Mouse (Mus musculus) forebrain, embryonic 12.5 days (tissue): ENCODE results near the gene Fgfr2. TPM values are rescaled to one million over a fixed set of nuclear protein-coding genes. Genes with fewer than 3 reads are reported as not detected.
A peak's percentile ranks its signal among the peaks of the same experiment; 100 is the strongest.

Experiments used
- ATAC-seq: fragments of 200-750 bp; cut with Nextera tagmentation; 2 replicates; pipeline ENCODE4 v1.8.0; 2017; ENCODE audit warnings: moderate TSS enrichment; ENCODE audit not compliant: low FRiP score
- H3K27ac ChIP-seq: fragments of 300-500 bp; sonication (generic); 2 replicates; pipeline ENCODE4 v1.5.1; 2016; ENCODE audit warnings: mild to moderate bottlenecking
- H3K27me3 ChIP-seq: fragments of 300-500 bp; sonication (generic); 2 replicates; pipeline ENCODE4 v1.6.1; 2016; ENCODE audit warnings: mild to moderate bottlenecking
- H3K36me3 ChIP-seq: fragments of 300-500 bp; sonication (generic); replicated peaks from 2 replicates; pipeline ENCODE4 v1.6.1; 2016; ENCODE audit warnings: mild to moderate bottlenecking
- H3K4me1 ChIP-seq: fragments of 300-500 bp; sonication (generic); 2 replicates; pipeline ENCODE4 v1.6.1; 2016
- H3K4me2 ChIP-seq: fragments of 300-500 bp; sonication (generic); 2 replicates; pipeline ENCODE4 v1.6.1; 2016; ENCODE audit warnings: mild to moderate bottlenecking, moderate library complexity
- H3K4me3 ChIP-seq: fragments of 300-500 bp; sonication (generic); replicated peaks from 2 replicates; pipeline ENCODE4 v1.5.1; 2016; ENCODE audit warnings: mild to moderate bottlenecking
- H3K9ac ChIP-seq: fragments of 300-500 bp; sonication (generic); 2 replicates; pipeline ENCODE4 v1.6.1; 2016; ENCODE audit warnings: mild to moderate bottlenecking
- H3K9me3 ChIP-seq: fragments of 300-500 bp; sonication (generic); 2 replicates; pipeline ENCODE4 v1.6.1; 2016
- WGBS: fragments of 180-500 bp; shearing (Covaris S2); methylation state at CpG from one replicate; pipeline ENCODE4 v1.1.7; 2016; 5-methylcytosine and 5-hydroxymethylcytosine counted together
- polyA plus RNA-seq: library from polyadenylated mRNA; unstranded; fragments of >200 nt; fragmentation: Nextera tagmentation; extraction: Ambion mirVana; gene quantifications from 2 replicates; pipeline ENCODE4 v1.2.1, GENCODE M21; 2016

Fgfr2 gene
- polyA plus RNA-seq, 1 experiment from 2014 or later = 89.6 TPM

DNA sequence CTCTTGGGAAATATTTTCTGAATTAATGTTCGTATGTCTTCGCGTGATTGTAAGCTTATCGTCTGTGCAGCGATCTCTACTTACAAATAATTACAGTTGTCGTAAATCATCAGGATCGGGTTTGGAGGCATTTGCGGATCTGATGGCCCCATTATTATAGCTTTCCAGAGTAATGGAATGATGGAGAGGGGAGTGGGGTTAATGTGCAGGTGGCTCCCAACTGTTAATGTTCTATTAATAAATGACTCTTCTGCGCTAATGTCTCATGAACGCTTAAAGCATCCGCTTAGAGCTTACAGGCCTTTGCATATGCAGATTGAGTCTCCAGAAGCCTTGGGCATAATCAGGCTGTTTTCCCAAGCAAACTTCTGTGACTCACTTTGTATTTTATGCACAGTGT, 1144.5 kb downstream of the Fgfr2 start:
- no peak for ATAC-seq
- no peaks in the 10 kb centered on the region for H3K27me3 ChIP-seq
- peaks cover 15% of the 10 kb centered on the region for H3K4me1 ChIP-seq
- no peak overlapping the region for H3K27ac ChIP-seq
- H3K4me2 ChIP-seq = no peak overlapping the region
- no peaks in the 10 kb centered on the region for H3K36me3 ChIP-seq
- H3K9ac ChIP-seq = no peak overlapping the region
- H3K9me3 ChIP-seq = no peaks in the 10 kb centered on the region
- no peak overlapping the region for H3K4me3 ChIP-seq
- 66% methylated on average over 11 of the region's 11 CpGs for WGBS

DNA sequence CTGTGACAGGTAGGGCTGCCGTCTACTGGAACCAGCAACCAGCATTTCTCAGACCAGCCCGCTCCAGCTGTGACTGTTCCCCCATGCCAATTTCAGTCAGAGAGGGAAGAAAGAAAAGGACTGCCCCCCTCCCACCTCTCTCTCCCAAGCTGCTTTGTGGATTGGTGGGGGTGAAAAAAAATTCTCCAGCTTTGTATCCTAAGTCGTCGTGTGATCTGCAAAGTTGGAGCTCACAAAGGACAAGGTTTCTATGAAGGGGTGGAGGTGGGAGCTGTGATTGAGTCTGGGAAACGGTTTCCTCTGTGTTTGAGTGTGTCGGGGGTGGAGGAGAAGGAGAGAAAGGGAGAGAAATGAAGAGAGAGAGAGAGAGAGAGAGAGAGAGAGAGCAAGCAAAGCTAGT, 1147.3 kb downstream of the Fgfr2 start:
- Histone ChIP-seq H3K4me3 (no peak overlapping the region), H3K36me3 (no peaks in the 10 kb centered on the region), H3K27ac (no peak overlapping the region), H3K9me3 (no peaks in the 10 kb centered on the region), H3K4me1 (peaks cover 15% of the 10 kb centered on the region), H3K4me2 (no peak overlapping the region), H3K27me3 (0 out of 2 replicates have a peak, but pooled peaks cover 7% of the 10 kb centered on the region), H3K9ac (no peak overlapping the region)
- no peak for ATAC-seq
- WGBS = 55% methylated on average over 6 of the region's 6 CpGs

DNA sequence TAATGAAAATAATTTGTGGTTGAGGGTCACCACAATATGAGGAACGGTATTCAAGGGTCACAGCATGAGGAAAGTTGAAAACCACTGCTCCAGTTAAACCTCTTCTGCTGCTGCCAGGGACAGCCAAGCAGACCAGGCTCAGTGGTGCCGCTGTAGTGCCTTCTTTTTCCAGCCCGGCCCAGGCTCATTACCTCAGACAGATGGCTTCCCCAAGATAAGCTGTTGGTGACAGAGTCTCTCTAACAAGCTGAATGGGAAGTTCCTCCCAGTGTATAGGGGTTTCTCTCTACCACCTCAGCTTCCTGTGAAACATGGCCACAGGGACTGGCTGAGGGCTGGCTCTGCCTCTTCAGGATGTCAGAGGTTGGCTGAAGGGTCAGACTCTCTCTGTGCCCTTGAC, 1152.9 kb downstream of the Fgfr2 start:
- ATAC-seq = no peak
- no peak overlapping the region for H3K4me2 ChIP-seq
- peaks cover 17% of the 10 kb centered on the region for H3K4me1 ChIP-seq
- no peak overlapping the region for H3K4me3 ChIP-seq
- WGBS = 65% methylated on average over 3 of the region's 3 CpGs
- no peaks in the 10 kb centered on the region for H3K36me3 ChIP-seq
- peaks cover 54% of the 10 kb centered on the region for H3K27me3 ChIP-seq
- no peak overlapping the region for H3K27ac ChIP-seq
- H3K9ac ChIP-seq = no peak overlapping the region
- H3K9me3 ChIP-seq = no peaks in the 10 kb centered on the region

DNA sequence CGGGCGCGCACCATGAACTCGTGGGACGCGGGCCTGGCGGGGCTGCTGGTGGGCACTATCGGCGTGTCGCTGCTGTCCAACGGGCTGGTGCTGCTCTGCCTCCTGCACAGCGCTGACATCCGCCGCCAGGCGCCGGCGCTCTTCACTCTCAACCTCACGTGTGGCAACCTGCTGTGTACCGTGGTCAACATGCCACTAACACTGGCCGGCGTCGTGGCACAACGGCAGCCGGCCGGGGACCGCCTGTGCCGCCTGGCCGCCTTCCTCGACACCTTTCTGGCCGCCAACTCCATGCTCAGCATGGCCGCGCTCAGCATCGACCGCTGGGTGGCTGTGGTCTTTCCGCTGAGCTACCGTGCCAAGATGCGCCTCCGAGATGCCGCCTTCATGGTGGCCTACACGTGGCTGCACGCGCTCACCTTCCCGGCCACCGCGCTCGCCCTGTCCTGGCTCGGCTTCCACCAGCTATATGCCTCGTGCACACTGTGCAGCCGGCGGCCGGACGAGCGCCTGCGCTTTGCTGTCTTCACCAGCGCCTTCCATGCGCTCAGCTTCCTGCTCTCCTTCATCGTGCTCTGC, 1156.1 kb downstream of the Fgfr2 start:
- peak overlapping the region; percentile 53; the same call in 1 of the 2 replicates for H3K27ac ChIP-seq
- peaks cover 59% of the 10 kb centered on the region for H3K27me3 ChIP-seq

DNA sequence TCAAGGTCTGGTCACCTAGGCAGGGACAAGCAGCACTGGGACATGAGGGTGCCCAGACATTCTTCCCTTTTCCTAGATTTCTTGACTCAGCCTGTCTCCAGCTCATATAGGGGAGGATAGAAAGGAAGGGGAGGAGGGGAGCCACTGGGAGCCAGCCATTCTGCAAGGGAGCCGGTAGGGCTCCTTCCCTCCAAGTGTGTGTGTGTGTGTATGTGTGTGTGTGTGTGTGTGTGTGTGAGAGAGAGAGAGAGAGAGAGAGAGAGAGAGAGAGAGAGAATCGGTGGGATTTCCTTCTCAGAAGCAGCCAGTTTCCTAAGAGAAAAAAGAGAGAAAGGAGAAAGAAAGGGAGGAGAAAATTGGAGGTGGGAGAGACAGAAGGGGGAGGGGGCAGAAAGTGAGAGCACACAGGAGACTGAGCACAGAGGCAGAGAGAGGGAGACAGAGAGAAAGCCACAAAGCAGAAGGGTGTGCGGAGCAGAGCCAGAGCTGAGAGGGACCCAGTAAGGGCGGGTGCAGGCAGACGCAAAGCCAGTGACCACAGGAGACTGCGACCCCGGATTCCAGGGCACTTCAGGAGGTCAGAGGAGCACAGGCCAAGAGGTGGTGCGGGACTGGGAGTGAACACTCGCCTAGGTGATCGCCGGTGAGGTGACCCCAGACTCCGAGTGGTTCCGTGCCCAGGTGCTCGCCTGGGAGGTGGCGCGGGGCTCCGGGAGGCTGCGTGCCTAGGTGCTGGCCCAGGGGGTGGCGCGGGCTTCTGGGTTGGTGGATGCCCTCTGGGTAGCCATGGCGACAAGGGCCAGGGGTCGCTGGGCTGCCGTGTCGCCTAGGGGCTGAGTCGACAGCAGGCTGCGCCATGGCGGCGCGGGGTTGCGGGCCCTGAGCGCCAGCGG, 1156.9 kb downstream of the Fgfr2 start, which contains the start of gene Gpr26:
Gpr26 (plus strand) TSS at position 438 of the 893 bp plus-strand sequence.
- peaks cover 14% of the 10 kb centered on the region for H3K4me1 ChIP-seq
- peak within 1 kb of the TSS; percentile 48 for H3K9ac ChIP-seq
- no peaks in the 10 kb centered on the region for H3K9me3 ChIP-seq
- H3K36me3 ChIP-seq = no peaks in the 10 kb centered on the region
- peak; percentile 39; the same call in 1 of the 2 replicates for ATAC-seq
- peak within 1 kb of the TSS; percentile 53; the same call in 1 of the 2 replicates for H3K27ac ChIP-seq
- peaks cover 59% of the 10 kb centered on the region for H3K27me3 ChIP-seq
- peak within 1 kb of the TSS; percentile 64 for H3K4me2 ChIP-seq
- under 1% methylated on average over 32 of the region's 32 CpGs for WGBS
- H3K4me3 ChIP-seq = peak within 1 kb of the TSS; percentile 43

More for the DNA sequence above, 1156.1 kb downstream of the Fgfr2 start:
- Histone ChIP-seq H3K36me3 (no peaks in the 10 kb centered on the region), H3K4me1 (peaks cover 14% of the 10 kb centered on the region), H3K4me2 (peak overlapping the region; percentile 64), H3K4me3 (peak overlapping the region; percentile 43), H3K9ac (peak overlapping the region; percentile 48), H3K9me3 (no peaks in the 10 kb centered on the region)
- peak; percentile 67 for ATAC-seq
- WGBS = 5% methylated on average over 52 of the region's 57 CpGs

DNA sequence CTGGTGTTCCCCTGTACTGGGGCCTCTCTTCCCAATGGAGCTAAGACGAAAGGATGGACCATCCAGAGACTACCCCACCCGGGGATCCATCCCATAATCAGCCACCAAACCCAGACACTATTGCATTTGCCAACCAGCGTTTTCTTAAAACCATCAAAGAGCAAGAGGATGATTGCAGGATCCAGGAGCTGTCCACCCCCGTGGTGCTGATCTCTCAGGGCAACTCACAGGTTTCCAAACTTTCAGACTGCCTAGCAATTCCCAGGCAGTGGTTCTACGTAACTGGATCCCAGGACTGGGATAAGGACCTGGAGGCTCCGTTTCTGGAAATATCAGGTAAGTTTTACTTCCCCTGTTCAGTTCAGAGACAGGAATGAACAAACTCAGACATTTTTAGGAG, 1162.6 kb downstream of the Fgfr2 start:
- no peaks in the 10 kb centered on the region for H3K36me3 ChIP-seq
- peaks cover 17% of the 10 kb centered on the region for H3K27me3 ChIP-seq
- no peaks in the 10 kb centered on the region; the same call in 1 of the 2 replicates for H3K4me1 ChIP-seq
- no peaks in the 10 kb centered on the region for H3K9me3 ChIP-seq
- H3K27ac ChIP-seq = no peak overlapping the region
- ATAC-seq = no peak
- H3K4me3 ChIP-seq = no peak overlapping the region
- no peak overlapping the region for H3K4me2 ChIP-seq
- no peak overlapping the region for H3K9ac ChIP-seq
- WGBS = 37% methylated on average over 6 of the region's 6 CpGs

DNA sequence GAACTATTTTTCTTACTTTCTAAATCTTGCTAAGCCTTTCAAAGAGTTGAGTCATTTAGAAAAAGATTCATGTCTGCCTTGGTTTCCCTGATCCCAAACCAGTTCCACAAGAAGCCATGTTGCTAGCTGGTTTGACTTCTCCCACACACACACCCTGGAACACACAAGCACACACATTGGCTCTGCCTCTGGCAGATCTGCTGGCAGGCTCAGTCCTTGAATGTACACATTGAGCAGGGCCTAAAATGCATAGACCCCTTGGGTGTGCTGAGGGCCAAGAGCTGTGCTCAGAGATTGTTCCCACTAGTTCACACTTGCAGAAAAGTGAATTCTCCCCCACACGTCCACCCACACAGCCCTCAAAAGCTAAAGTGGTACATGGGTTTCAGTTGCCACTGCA, 1164.4 kb downstream of the Fgfr2 start:
- Histone ChIP-seq H3K4me2 (no peak overlapping the region), H3K9me3 (no peaks in the 10 kb centered on the region), H3K27me3 (0 out of 2 replicates have a peak, but pooled peaks cover 6% of the 10 kb centered on the region), H3K4me3 (no peak overlapping the region), H3K27ac (no peak overlapping the region), H3K9ac (no peak overlapping the region), H3K4me1 (no peaks in the 10 kb centered on the region; the same call in 1 of the 2 replicates), H3K36me3 (no peaks in the 10 kb centered on the region)
- ATAC-seq = no peak
- 74% methylated on average over 1 of the region's 1 CpGs for WGBS

DNA sequence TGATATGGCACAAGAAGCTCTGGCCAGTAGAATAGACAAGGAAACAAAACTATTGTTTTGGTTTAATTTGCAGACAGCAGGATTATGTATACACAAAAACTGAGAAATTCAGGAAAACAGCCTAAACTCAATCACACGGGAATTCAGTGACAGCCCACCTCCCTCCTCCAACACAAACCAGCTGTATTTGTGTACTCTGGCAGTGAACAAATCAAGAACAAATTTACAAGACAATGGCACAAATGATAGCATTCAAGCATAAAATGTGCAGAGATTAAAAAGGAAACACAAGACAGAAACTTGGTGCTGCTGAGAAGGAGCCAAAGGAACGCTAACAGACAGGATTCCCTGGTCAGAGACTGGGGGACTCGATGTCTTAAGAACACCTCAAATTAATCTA, 1169.7 kb downstream of the Fgfr2 start:
- no peak overlapping the region for H3K27ac ChIP-seq
- H3K9ac ChIP-seq = no peak overlapping the region
- peaks cover 10% of the 10 kb centered on the region for H3K4me1 ChIP-seq
- no peak overlapping the region for H3K4me2 ChIP-seq
- H3K27me3 ChIP-seq = 0 out of 2 replicates have a peak, but pooled peaks cover 3% of the 10 kb centered on the region
- no peaks in the 10 kb centered on the region for H3K36me3 ChIP-seq
- H3K9me3 ChIP-seq = no peaks in the 10 kb centered on the region
- no peak overlapping the region for H3K4me3 ChIP-seq
- 24% methylated on average over 3 of the region's 3 CpGs for WGBS
- ATAC-seq = no peak

DNA sequence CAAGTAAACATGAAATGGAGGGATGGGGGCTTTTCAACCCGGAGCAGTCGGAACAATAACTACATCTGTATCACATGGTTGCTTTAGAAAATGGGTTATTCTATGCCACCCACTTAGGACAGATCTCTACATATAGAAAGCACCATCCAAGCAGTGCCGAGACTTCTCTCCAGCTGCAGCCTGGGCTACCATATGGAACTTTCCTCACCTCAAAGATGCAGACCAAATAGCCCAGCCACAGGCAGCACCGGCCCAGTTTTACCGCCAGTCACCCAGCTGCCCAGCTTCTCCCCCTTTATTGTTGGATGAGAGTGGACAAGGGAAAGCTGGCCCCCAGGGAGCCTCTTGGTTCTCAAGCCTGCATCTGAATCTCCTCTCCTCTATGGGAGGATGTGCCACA, 1172.0 kb downstream of the Fgfr2 start:
- no peak overlapping the region for H3K27ac ChIP-seq
- no peak overlapping the region for H3K9ac ChIP-seq
- H3K36me3 ChIP-seq = no peaks in the 10 kb centered on the region
- ATAC-seq = no peak
- 79% methylated on average over 5 of the region's 5 CpGs for WGBS
- H3K4me1 ChIP-seq = peaks cover 10% of the 10 kb centered on the region
- H3K27me3 ChIP-seq = 0 out of 2 replicates have a peak, but pooled peaks cover 3% of the 10 kb centered on the region
- H3K4me2 ChIP-seq = no peak overlapping the region
- H3K4me3 ChIP-seq = no peak overlapping the region
- H3K9me3 ChIP-seq = no peaks in the 10 kb centered on the region

DNA sequence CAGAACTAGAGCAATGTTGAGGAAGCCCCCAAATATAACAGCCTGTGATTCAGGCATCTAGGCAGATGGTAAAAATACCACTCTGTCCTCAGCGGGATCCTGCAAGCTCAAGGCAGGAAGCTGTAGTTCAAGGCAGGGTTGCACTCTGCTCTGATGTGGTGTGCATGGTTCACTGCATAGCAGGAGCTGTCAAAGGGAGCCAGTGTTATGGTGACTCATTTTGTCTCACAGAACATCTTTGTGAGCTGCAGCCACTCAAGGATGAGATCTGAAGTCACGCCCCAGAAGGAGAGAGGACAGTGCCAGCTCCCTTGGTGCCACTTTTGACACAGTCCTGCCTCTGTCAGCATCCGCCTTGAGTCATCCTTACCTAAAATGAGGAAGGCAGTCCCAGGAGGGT, 1185.5 kb downstream of the Fgfr2 start:
- Histone ChIP-seq H3K4me1 (no peaks in the 10 kb centered on the region), H3K36me3 (no peaks in the 10 kb centered on the region), H3K9me3 (no peaks in the 10 kb centered on the region), H3K27ac (no peak overlapping the region), H3K4me3 (no peak overlapping the region), H3K27me3 (no peaks in the 10 kb centered on the region), H3K4me2 (no peak overlapping the region), H3K9ac (no peak overlapping the region)
- 90% methylated on average over 3 of the region's 3 CpGs for WGBS
- ATAC-seq = no peak

DNA sequence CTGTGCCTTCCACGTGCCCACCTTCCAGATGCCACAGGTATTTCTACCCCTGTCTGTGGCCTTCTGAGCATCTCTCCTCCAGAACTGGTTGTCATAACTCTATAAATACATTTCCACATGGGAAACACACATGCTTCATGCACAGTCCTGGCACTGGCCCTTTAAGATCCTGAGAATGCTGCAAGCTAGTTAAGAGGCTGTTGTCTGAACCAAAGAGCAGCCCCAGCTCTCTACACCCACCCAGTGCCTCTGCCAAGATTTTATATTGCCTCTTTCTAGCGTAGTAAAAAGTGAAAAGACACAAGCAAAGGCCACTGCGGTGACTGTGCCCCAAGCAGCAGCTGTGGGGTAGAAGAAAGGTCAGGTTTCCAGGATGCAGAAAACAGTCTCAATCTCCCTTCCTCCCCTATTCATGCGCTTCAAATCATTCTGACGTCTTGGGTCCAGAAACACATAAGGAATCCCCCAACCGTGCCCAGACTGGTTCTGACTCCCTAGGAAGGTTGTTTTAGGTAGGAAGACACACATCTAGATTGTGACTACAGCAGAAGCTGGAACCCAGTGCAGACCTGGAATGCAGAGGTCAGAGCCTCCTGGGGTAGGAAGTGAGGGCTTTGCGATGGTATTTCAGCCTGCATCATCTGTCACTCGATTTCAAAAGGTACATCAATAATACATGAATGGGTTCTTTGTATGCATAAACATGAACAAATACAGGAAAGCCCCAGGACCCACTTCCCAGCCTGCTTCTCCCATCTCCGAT, 1195.7 kb downstream of the Fgfr2 start:
- Histone ChIP-seq H3K27ac (no peak overlapping the region), H3K27me3 (no peaks in the 10 kb centered on the region), H3K9me3 (no peaks in the 10 kb centered on the region), H3K36me3 (no peaks in the 10 kb centered on the region), H3K9ac (no peak overlapping the region), H3K4me1 (peaks cover 16% of the 10 kb centered on the region), H3K4me3 (no peak overlapping the region), H3K4me2 (no peak overlapping the region)
- WGBS = 32% methylated on average over 9 of the region's 9 CpGs
- no peak for ATAC-seq

DNA sequence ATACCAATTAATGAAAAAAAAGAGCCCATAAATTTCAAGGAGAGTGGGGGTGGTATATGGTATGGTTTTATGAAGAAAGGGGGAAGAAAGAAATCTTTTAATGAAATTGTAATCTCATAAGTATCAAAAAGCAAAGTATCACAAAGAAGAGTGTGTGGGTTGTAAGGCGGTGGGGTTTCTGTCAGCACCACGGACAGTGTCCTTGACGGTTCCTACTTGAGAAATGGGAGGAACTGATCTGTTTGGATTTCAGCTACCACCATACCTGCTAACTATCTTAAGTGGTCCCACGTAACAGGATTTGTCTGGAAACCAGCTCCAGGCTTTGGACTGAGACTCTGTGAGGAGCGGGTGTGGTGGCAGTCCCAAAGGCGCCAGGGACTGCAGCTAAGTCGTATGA, 1205.8 kb downstream of the Fgfr2 start:
- Histone ChIP-seq H3K36me3 (no peaks in the 10 kb centered on the region), H3K27ac (no peak overlapping the region), H3K9me3 (no peaks in the 10 kb centered on the region), H3K27me3 (peaks cover 10% of the 10 kb centered on the region), H3K9ac (no peak overlapping the region), H3K4me3 (no peak overlapping the region), H3K4me2 (no peak overlapping the region), H3K4me1 (no peaks in the 10 kb centered on the region)
- no peak for ATAC-seq
- WGBS = 54% methylated on average over 7 of the region's 7 CpGs
